Mouse (Mus musculus): ENCODE results near the gene Mpeg1. TPM values are rescaled to one million over a fixed set of nuclear protein-coding genes. Genes with fewer than 3 reads are reported as not detected.
A peak's percentile ranks its signal among the peaks of the same experiment; 100 is the strongest.

Gene Mpeg1
- total and polyA plus RNA-seq, 3 experiments: 43.8 to 270 (median 68.0) TPM

DNA sequence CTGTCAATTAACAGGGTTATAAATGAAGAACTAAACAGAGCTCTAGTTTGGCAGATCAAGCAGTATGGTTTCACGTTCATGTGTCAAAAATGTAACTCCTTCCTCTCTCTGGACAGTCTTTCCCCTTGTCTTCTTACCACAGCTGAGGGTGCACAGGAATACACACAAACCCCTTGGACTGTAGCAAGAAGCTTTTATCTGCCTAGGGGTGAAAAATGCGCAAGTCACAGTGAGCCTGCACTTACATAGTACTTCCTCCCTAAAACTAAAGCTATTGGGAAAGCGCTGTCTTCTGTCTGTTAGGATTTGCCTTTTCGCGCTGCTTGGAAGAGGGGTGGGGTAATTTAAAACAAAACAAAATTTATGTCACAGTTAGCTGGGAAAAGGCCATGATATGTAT is 3.5 kb downstream of the Mpeg1 start (continued):
- no peak for TF ChIP-seq ZKSCAN1 (IDR thresholded peaks at IDR 0.05; ENCODE audit: borderline replicate concordance, low read depth, low read length)
- no peak for TF ChIP-seq HCFC1 (IDR thresholded peaks at IDR 0.05; ENCODE audit: low read depth, low read length)

DNA sequence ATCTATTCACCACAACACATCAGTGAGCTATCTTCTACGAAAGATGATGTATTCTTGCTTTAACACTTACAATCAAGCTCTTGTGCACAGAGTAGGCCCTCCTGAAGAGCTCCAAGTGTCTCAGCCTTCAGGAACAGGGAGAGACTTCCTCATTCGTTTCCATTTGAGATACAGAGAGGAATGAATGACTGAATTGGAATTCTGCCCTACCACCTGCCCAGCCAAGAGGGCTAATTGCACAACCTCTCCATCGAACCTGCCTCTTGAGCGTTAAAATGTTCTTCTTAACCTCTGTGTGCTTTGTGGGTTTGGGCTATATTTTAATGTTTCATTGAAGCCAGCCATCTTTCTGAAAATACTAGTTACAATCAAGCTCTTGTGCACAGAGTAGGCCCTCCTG is 4.1 kb downstream of the Mpeg1 start:
- H3K79me2 ChIP-seq (replicated peaks; ENCODE audit: control insufficient read depth, extremely low read depth, insufficient read depth, poor library complexity, severe bottlenecking): peaks cover 50% of the 10 kb centered on the region
- peaks cover 14 to 66% of the 10 kb centered on the region in 2 experiments for H3K36me3 ChIP-seq (replicated peaks in 1 of 2; ENCODE audit: control insufficient read depth in 1 of 2, insufficient read depth in 1 of 2, low read length in 1 of 2)
- in situ Hi-C loops (cut with MboI; ENCODE audit: low pct_ligation_motif_present, low pct_unique_long_range_greater_than_20kb, low sequenced_read_pairs): loop anchor here (5.0 kb wide), 1 partner anchor 38 kb away; the partner anchor contains the start of gene Dtx4
- no peak for DNase-seq (ENCODE audit: extremely low read depth)
- H3K9ac ChIP-seq (ENCODE audit: insufficient read depth, low read depth): peak overlapping the region; percentile 88
- dilution Hi-C loops (cut with MboI; ENCODE audit: extremely low pct_ligation_motif_present, extremely low pct_unique_long_range_greater_than_20kb, low sequenced_read_pairs): no loop called here
- H3K27me3 ChIP-seq (replicated peaks): no peaks in the 10 kb centered on the region
- H3K4me2 ChIP-seq (ENCODE audit: insufficient read depth, low read depth, poor library complexity, severe bottlenecking): peak overlapping the region; percentile 87; the same call in 1 of the 2 replicates
- no peaks in the 10 kb centered on the region for H3K9me3 ChIP-seq (replicated peaks; ENCODE audit: low read length)
- H3K4me1 ChIP-seq (ENCODE audit: control insufficient read depth in 1 of 2, insufficient read depth in 2 of 2): peaks cover 9 to 35% of the 10 kb centered on the region in 2 experiments
- TF ChIP-seq MAX (IDR thresholded peaks at IDR 0.05; ENCODE audit: low read length) (no peak), POLR2AphosphoS2 (IDR thresholded peaks at IDR 0.05; ENCODE audit: low read depth, low read length) (peak; percentile 22; the same call in 1 of the 2 replicates)
- peak overlapping the region; percentile 84 for H3K27ac ChIP-seq (ENCODE audit: insufficient read depth, low read depth)
- peak overlapping the region; percentile 74 to 99 (median 92) for H3K4me3 ChIP-seq (replicated peaks in 1 of 3; ENCODE audit: low read depth in 2 of 3, low read length in 2 of 3, poor library complexity in 1 of 3)

DNA sequence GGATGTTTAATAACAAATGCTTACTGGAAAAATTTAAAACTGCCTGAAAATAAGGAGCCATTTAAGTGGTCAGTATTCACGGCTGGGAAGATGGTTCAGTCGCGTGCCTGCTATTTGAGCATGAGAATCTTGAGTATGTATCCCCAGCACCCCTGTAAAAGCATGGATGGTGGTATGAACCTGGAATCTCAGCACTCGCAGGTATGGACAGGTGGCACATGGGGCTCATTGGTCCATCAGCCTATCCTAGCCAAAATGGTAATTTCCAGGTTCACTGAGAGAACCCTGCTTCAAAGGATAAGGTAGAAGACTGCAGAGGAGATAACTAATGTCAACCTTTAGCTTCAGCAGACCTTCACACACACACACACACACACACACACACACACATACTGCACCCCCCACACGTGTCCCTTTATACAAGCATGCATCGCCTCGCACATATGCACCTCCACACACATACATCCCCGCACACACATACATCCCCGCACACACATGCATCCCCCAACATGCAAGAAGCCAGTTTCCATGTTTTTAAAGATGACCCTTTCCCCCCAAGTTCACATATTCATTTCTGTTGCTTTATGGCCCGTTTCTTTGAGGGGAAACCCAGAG is 5.1 kb downstream of the Mpeg1 start:
- Histone ChIP-seq H3K4me2 (ENCODE audit: insufficient read depth, low read depth, poor library complexity, severe bottlenecking) (peak overlapping the region; percentile 87), H3K27me3 (replicated peaks) (no peaks in the 10 kb centered on the region), H3K79me2 (replicated peaks; ENCODE audit: control insufficient read depth, extremely low read depth, insufficient read depth, poor library complexity, severe bottlenecking) (peaks cover 50% of the 10 kb centered on the region), H3K4me3 (replicated peaks in 1 of 3; ENCODE audit: low read depth in 2 of 3, low read length in 2 of 3, poor library complexity in 1 of 3) (peak overlapping the region; percentile 49 to 99 (median 92)), H3K9ac (ENCODE audit: insufficient read depth, low read depth) (peak overlapping the region; percentile 88), H3K27ac (ENCODE audit: insufficient read depth, low read depth) (peak overlapping the region; percentile 87), H3K9me3 (replicated peaks; ENCODE audit: low read length) (no peaks in the 10 kb centered on the region), H3K36me3 (replicated peaks in 1 of 2; ENCODE audit: control insufficient read depth in 1 of 2, insufficient read depth in 1 of 2, low read length in 1 of 2) (peaks cover 17 to 72% of the 10 kb centered on the region in 2 experiments), H3K4me1 (ENCODE audit: control insufficient read depth in 1 of 2, insufficient read depth in 2 of 2) (peaks cover 10 to 42% of the 10 kb centered on the region in 2 experiments)
- no peak for DNase-seq (ENCODE audit: extremely low read depth)
- dilution Hi-C loops (cut with MboI; ENCODE audit: extremely low pct_ligation_motif_present, extremely low pct_unique_long_range_greater_than_20kb, low sequenced_read_pairs) (no loop called here), in situ Hi-C loops (cut with MboI; ENCODE audit: low pct_ligation_motif_present, low pct_unique_long_range_greater_than_20kb, low sequenced_read_pairs) (no loop called here)
- 0 out of 2 replicates have a peak, but pooled peaks have one; percentile 19 for TF ChIP-seq POLR2A (IDR thresholded peaks at IDR 0.05; ENCODE audit: low read depth, low read length)
- TF ChIP-seq CHD1 (IDR thresholded peaks at IDR 0.05; ENCODE audit: low read depth, low read length): peak; percentile 80; the same call in 1 of the 2 replicates
- TF ChIP-seq MAX (IDR thresholded peaks at IDR 0.05; ENCODE audit: low read length): peak; percentile 64
- TF ChIP-seq BHLHE40 (IDR thresholded peaks at IDR 0.05; ENCODE audit: low read depth, low read length): peak; percentile 50
- TF ChIP-seq RAD21 (IDR thresholded peaks at IDR 0.05; ENCODE audit: low read depth, low read length): no peak
- TF ChIP-seq ZMIZ1 (IDR thresholded peaks at IDR 0.05; ENCODE audit: low read depth, low read length): peak; percentile 69; the same call in 1 of the 2 replicates
- TF ChIP-seq E2F4 (IDR thresholded peaks at IDR 0.05; ENCODE audit: insufficient replicate concordance, low read depth, low read length): no peak
- peak; percentile 66 for TF ChIP-seq MXI1 (IDR thresholded peaks at IDR 0.05; ENCODE audit: low read depth, low read length)
- TF ChIP-seq ETS1 (conservative IDR thresholded peaks at IDR 0.05; ENCODE audit: low read depth, low read length): 0 out of 2 replicates have a peak, but pooled peaks have one; percentile 4
- TF ChIP-seq RCOR1 (conservative IDR thresholded peaks at IDR 0.05; ENCODE audit: low read depth, low read length): 0 out of 2 replicates have a peak, but pooled peaks have one; percentile 52
- TF ChIP-seq UBTF (IDR thresholded peaks at IDR 0.05; ENCODE audit: low read depth, low read length): no peak
